Mouse (Mus musculus) c-Kit-positive CD71-positive TER-119-positive erythroid progenitor cells, embryonic 14.5 days (primary cell): ENCODE data around the gene Pecam1.
"Not testable (repeated sequence)": the region's sequence is repeated elsewhere in the genome, so short reads cannot be mapped to it uniquely, and the experiment has no call there.

Source experiments
- DNase-seq: peaks from one replicate; pipeline ENCODE4 v3.0.0-alpha.2; 2013; ENCODE audit warnings: low spot score

Pecam1 gene

GRCm38 (mm10) chr11:106750121-106750751 lies at the start of gene Pecam1:
TSS of gene Pecam1 (minus strand) at chr11:106750628.
- no peak for DNase-seq

GRCm38 (mm10) chr11:106795679-106796078 lies 45.3 kb upstream of the Pecam1 start:
- no peak for DNase-seq

- no peak for DNase-seq
These were observed 43.4 kb upstream of the Pecam1 start for GRCm38 (mm10) chr11:106793846-106794245.

- DNase-seq = peak; percentile 37
These were observed 39.2 kb upstream of the Pecam1 start for GRCm38 (mm10) chr11:106789649-106790048.

GRCm38 (mm10) chr11:106788775-106789459 lies 38.5 kb upstream of the Pecam1 start, which contains the start of the genes Ddx5 and Cep95:
TSS of gene Ddx5 (minus strand) at chr11:106789185.
TSS of gene Cep95 (plus strand) at chr11:106789252.
- peak; percentile 97 for DNase-seq

GRCm38 (mm10) chr11:106788026-106788774 lies 37.8 kb upstream of the Pecam1 start:
- DNase-seq = peak; percentile 96

- DNase-seq = peak; percentile 82
These were observed 37.0 kb upstream of the Pecam1 start for GRCm38 (mm10) chr11:106787131-106788025.

- DNase-seq = no peak
These were observed 34.6 kb upstream of the Pecam1 start for GRCm38 (mm10) chr11:106785043-106785442.

- no peak for DNase-seq
These were observed 34.0 kb upstream of the Pecam1 start for GRCm38 (mm10) chr11:106784476-106784875.

- no peak for DNase-seq
These were observed 32.7 kb upstream of the Pecam1 start for GRCm38 (mm10) chr11:106782841-106783764.

- not testable (repeated sequence) for DNase-seq
These were observed 31.8 kb upstream of the Pecam1 start for GRCm38 (mm10) chr11:106782271-106782670.

- DNase-seq = no peak
These were observed 30.3 kb upstream of the Pecam1 start for GRCm38 (mm10) chr11:106780590-106781220.

GRCm38 (mm10) chr11:106780089-106780425 lies 29.6 kb upstream of the Pecam1 start:
- no peak for DNase-seq

- DNase-seq = peak; percentile 90
These were observed 29.1 kb upstream of the Pecam1 start, which contains the start of gene Polg2 for GRCm38 (mm10) chr11:106779388-106780088. TSS of gene Polg2 (minus strand) at chr11:106779537.

- DNase-seq = peak; percentile 52
These were observed 28.4 kb upstream of the Pecam1 start for GRCm38 (mm10) chr11:106778589-106779387.

- no peak for DNase-seq
These were observed 27.7 kb upstream of the Pecam1 start for GRCm38 (mm10) chr11:106778132-106778531.

- DNase-seq = no peak
These were observed 27.0 kb upstream of the Pecam1 start for GRCm38 (mm10) chr11:106777395-106777794.

GRCm38 (mm10) chr11:106776960-106777359 lies 26.5 kb upstream of the Pecam1 start:
- no peak for DNase-seq

- DNase-seq = no peak
These were observed 22.6 kb upstream of the Pecam1 start for GRCm38 (mm10) chr11:106773061-106773460.
